Mouse (Mus musculus): ENCODE measurements at regions not wholly inside any gene's neighbourhood (a gene's known extent, or its start where the extent isn't known, plus 50 kb on each side); places are given as distances from the start of the nearest gene placed in this dataset.
A peak's percentile ranks its signal among the peaks of the same experiment; 100 is the strongest.

DNA sequence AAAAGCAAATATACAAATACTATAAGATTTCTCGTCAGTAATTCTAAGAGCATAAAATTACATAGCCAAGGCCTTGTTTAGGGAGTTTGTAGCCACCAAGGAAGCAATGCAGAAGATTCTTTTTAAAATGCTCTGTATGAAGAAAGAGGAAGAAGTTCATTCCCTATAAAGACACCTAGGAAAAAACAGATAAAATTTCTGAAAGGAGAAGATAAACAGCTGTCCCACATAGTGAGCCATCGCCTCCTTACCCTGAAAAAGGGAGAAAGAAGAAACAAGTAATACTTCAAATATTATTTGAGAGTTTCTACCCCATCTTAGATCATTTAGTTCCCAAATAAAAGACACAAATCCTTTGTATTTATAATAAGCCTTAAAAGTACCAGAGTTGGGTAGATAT is 190.3 kb upstream of the Mad2l1 start:
- no peak overlapping the region for H3K9ac ChIP-seq (ENCODE audit: low read length)
- H3K9me3 ChIP-seq (ENCODE audit: control insufficient read depth, low read length): no peaks in the 10 kb centered on the region
- DNase-seq (ENCODE audit: low spot score, missing footprints) (no peak), ATAC-seq (ENCODE audit: low FRiP score) (no peak)
- no peaks in the 10 kb centered on the region for H3K27me3 ChIP-seq (ENCODE audit: control insufficient read depth, insufficient read depth, low read length)
- no peak overlapping the region for H3K4me3 ChIP-seq (ENCODE audit: low read depth, low read length)
- H3K4me2 ChIP-seq: no peak overlapping the region
- H3K27ac ChIP-seq (ENCODE audit: low read depth, low read length): no peak overlapping the region
- peaks cover 4% of the 10 kb centered on the region; the same call in 1 of the 2 replicates for H3K4me1 ChIP-seq (ENCODE audit: control insufficient read depth, insufficient read depth, low read length)
- no peaks in the 10 kb centered on the region for H3K36me3 ChIP-seq (ENCODE audit: control insufficient read depth, insufficient read depth, low read length)
- 95% methylated on average over 2 of the region's 2 CpGs for WGBS

DNA sequence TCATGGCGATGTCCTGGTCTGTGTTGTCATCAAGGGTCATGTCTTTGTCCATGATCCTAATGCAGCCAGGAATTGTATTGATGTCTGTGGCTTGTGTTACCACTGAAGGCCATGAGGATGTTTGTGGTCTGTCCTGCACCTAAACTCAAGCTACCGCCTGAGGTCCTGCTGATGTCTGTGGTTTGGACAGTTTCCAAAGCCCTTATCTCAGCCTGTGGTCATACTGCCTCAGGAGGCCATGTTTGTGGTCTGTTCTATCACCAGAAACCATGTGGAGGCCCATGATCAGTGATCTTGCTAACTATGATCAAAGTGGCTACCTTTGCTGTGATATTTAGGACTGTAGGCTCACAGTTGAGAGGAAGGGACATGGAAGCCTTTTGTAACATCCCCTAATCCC is 187.8 kb upstream of the Mad2l1 start:
- no peaks in the 10 kb centered on the region for H3K9me3 ChIP-seq (ENCODE audit: control insufficient read depth, low read length)
- H3K27me3 ChIP-seq (ENCODE audit: control insufficient read depth, insufficient read depth, low read length): no peaks in the 10 kb centered on the region
- H3K36me3 ChIP-seq (ENCODE audit: control insufficient read depth, insufficient read depth, low read length): no peaks in the 10 kb centered on the region
- no peak overlapping the region for H3K27ac ChIP-seq (ENCODE audit: low read depth, low read length)
- no peak overlapping the region for H3K9ac ChIP-seq (ENCODE audit: low read length)
- no peak overlapping the region for H3K4me2 ChIP-seq
- 98% methylated on average over 2 of the region's 2 CpGs for WGBS
- no peak overlapping the region for H3K4me3 ChIP-seq (ENCODE audit: low read depth, low read length)
- ATAC-seq (ENCODE audit: low FRiP score) (no peak), DNase-seq (ENCODE audit: low spot score, missing footprints) (no peak)
- H3K4me1 ChIP-seq (ENCODE audit: control insufficient read depth, insufficient read depth, low read length): no peaks in the 10 kb centered on the region

DNA sequence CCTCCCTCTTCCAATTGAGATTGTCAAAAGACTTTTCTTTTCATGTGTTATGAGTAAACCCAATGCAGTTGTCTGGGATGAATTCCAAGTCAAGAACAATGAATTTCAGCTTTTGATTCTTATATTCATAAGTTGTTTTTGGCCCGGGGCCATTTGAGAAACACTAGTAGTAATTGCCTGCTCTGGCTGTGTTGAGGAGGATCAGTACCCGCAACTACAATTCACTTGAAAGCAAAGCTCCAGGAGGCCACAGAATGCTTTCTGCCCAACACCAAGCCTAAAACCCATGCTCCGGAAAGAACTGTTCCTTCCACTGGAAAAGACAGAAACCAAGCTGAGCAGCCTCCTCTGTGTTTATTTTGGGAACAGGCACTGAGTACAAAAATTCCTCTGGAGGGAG is 174.1 kb upstream of the Mad2l1 start:
- Histone ChIP-seq H3K27ac (ENCODE audit: low read depth, low read length) (no peak overlapping the region), H3K4me3 (ENCODE audit: low read depth, low read length) (no peak overlapping the region), H3K36me3 (ENCODE audit: control insufficient read depth, insufficient read depth, low read length) (no peaks in the 10 kb centered on the region), H3K27me3 (ENCODE audit: control insufficient read depth, insufficient read depth, low read length) (no peaks in the 10 kb centered on the region), H3K4me2 (no peak overlapping the region), H3K4me1 (ENCODE audit: control insufficient read depth, insufficient read depth, low read length) (no peaks in the 10 kb centered on the region), H3K9me3 (ENCODE audit: control insufficient read depth, low read length) (no peaks in the 10 kb centered on the region), H3K9ac (ENCODE audit: low read length) (no peak overlapping the region)
- WGBS: 68% methylated on average over 3 of the region's 3 CpGs
- ATAC-seq (ENCODE audit: low FRiP score): no peak
- DNase-seq (ENCODE audit: low spot score, missing footprints): no peak

DNA sequence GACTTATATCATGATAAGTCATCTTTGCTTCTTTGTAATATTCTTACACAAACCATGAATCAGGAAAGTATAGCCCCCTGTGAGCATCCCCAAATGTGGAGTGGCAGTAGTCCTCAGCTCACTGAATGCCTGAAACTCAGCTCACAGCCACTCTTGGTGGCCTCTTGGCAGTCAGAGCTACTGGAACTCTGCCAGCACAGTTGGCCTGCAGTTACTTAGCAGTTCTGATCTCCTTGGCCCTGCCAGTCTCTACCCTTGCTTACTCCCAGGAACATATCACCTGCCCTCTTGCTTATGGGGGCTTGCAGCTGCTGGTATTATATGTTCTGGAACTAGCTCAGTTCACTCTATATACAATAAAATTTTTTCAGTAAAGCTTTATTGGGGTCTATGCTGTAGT is 167.9 kb upstream of the Mad2l1 start:
- H3K36me3 ChIP-seq (ENCODE audit: control insufficient read depth, insufficient read depth, low read length): no peaks in the 10 kb centered on the region
- H3K9me3 ChIP-seq (ENCODE audit: control insufficient read depth, low read length): no peaks in the 10 kb centered on the region
- H3K27me3 ChIP-seq (ENCODE audit: control insufficient read depth, insufficient read depth, low read length): no peaks in the 10 kb centered on the region
- H3K9ac ChIP-seq (ENCODE audit: low read length): no peak overlapping the region
- no peak for DNase-seq (ENCODE audit: low spot score, missing footprints)
- ATAC-seq (ENCODE audit: low FRiP score): no peak
- no peak overlapping the region for H3K4me2 ChIP-seq
- no peak overlapping the region for H3K27ac ChIP-seq (ENCODE audit: low read depth, low read length)
- H3K4me1 ChIP-seq (ENCODE audit: control insufficient read depth, insufficient read depth, low read length): no peaks in the 10 kb centered on the region
- no peak overlapping the region for H3K4me3 ChIP-seq (ENCODE audit: low read depth, low read length)

DNA sequence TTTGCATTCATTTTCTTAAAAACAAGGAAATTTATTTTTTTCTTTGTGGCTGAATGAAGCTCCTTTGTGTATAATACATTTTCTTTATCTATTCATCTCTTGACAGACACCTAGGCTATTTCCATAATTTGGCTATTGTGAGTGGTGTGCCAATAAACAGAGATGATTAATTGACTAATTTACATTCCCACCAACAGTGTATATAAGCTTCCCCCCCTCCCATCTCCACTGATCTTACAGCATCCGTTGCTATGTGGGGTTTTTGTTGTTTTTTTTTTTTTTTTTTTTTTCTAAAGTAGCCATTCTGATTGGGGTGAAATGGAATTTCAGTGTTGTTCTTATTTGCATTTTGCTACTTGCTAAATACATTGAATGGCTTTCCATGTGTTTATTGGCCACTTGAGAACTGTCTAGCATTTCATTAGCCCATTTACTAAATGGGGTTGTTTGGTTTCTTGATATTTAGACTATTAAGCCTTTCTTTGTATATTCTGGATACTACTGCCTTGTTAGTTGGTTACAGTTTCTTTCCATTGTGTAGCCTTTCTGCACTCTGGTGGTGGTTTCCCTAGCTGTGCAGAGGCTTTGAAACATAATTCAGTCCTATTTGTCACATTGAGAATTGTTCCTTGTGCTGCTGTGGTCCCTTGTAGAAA is 153.8 kb upstream of the Mad2l1 start:
- Histone ChIP-seq H3K4me1 (ENCODE audit: control insufficient read depth, insufficient read depth, low read length) (no peaks in the 10 kb centered on the region), H3K27ac (ENCODE audit: low read depth, low read length) (no peak overlapping the region), H3K27me3 (ENCODE audit: control insufficient read depth, insufficient read depth, low read length) (no peaks in the 10 kb centered on the region), H3K9me3 (ENCODE audit: control insufficient read depth, low read length) (no peaks in the 10 kb centered on the region), H3K9ac (ENCODE audit: low read length) (no peak overlapping the region), H3K4me2 (no peak overlapping the region), H3K4me3 (ENCODE audit: low read depth, low read length) (no peak overlapping the region), H3K36me3 (ENCODE audit: control insufficient read depth, insufficient read depth, low read length) (no peaks in the 10 kb centered on the region)
- ATAC-seq (ENCODE audit: low FRiP score): no peak
- no peak for DNase-seq (ENCODE audit: low spot score, missing footprints)
- 50% methylated on average over 1 of the region's 1 CpGs for WGBS

DNA sequence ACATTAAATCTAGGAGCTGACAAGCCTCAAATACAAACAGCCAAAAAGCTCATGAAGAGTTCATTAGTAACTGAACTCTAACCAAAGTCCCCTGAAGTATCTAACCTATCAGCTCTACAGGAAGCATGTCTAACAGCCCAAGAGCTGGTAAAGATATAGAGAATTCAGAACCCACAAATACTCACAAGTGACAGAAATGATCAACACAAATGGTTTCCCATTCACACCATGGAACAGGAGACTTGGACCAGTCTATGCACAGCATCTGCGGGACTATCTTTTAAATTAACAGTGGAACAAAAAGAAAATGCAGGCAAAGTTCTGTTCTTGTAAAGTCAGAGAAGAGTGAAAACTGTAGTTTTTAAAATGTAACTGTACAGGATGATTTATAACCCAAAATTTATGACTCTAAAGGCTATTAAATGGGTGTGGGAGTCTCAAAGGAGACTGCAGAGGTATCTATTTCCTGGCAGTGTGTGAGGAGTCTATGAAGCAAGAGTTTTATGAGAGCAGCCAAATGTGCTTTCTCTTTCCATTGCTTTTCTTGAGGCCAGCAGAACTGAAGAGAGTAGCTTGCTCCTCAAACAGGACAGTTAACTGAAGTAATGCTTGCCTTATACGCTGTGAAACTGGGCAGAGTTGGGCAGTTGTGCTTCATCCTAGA is 152.7 kb upstream of the Mad2l1 start:
- no peak overlapping the region for H3K4me3 ChIP-seq (ENCODE audit: low read depth, low read length)
- no peaks in the 10 kb centered on the region for H3K9me3 ChIP-seq (ENCODE audit: control insufficient read depth, low read length)
- H3K27ac ChIP-seq (ENCODE audit: low read depth, low read length): no peak overlapping the region
- 95% methylated on average over 2 of the region's 2 CpGs for WGBS
- DNase-seq (ENCODE audit: low spot score, missing footprints): no peak
- no peaks in the 10 kb centered on the region for H3K4me1 ChIP-seq (ENCODE audit: control insufficient read depth, insufficient read depth, low read length)
- H3K36me3 ChIP-seq (ENCODE audit: control insufficient read depth, insufficient read depth, low read length): no peaks in the 10 kb centered on the region
- no peak overlapping the region for H3K4me2 ChIP-seq
- no peaks in the 10 kb centered on the region for H3K27me3 ChIP-seq (ENCODE audit: control insufficient read depth, insufficient read depth, low read length)
- ATAC-seq (ENCODE audit: low FRiP score): no peak
- no peak overlapping the region for H3K9ac ChIP-seq (ENCODE audit: low read length)

DNA sequence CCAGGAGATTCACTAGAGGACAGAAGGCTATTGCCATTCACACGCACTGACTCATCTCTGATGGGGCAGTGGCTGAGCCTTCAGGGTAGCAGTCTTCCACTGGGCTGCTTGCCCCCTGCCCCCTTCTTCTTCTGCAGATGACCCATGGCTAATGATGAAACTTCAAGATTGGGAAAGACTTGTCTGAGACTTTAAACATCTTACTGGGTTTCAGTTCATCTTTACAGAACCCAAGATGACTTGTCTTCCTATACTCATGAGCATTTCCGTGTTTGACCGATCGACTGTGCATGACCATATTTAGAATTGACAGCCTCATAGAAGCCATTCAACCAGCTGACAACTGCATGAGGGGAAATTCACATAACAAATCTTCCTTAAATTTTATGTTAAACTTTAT is 140.0 kb upstream of the Mad2l1 start:
- Histone ChIP-seq H3K9ac (ENCODE audit: low read length) (no peak overlapping the region), H3K4me3 (ENCODE audit: low read depth, low read length) (no peak overlapping the region), H3K4me2 (no peak overlapping the region), H3K27me3 (ENCODE audit: control insufficient read depth, insufficient read depth, low read length) (no peaks in the 10 kb centered on the region), H3K4me1 (ENCODE audit: control insufficient read depth, insufficient read depth, low read length) (no peaks in the 10 kb centered on the region), H3K9me3 (ENCODE audit: control insufficient read depth, low read length) (no peaks in the 10 kb centered on the region), H3K36me3 (ENCODE audit: control insufficient read depth, insufficient read depth, low read length) (no peaks in the 10 kb centered on the region), H3K27ac (ENCODE audit: low read depth, low read length) (no peak overlapping the region)
- WGBS: 92% methylated on average over 4 of the region's 4 CpGs
- DNase-seq (ENCODE audit: low spot score, missing footprints) (peak; percentile 72), ATAC-seq (ENCODE audit: low FRiP score) (no peak)

DNA sequence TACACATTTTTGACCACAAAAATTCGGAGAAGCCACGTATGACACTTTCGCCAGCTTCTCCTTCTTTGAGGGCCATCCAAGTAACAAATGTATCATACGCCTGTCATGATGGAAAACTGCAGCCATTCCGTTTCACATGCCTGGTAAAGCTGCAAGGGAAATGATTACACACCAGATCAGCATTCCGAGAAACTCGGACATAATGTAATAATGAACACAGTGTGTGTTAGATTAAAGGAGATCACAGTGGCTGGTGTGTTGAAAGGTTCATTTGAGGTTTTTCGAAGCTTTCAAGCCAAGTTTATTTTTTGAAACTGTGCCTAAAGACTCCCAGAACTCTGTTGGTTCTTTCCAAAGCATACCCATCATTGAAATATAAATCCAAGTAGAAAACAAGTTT is 137.8 kb upstream of the Mad2l1 start:
- no peaks in the 10 kb centered on the region; the same call in 1 of the 2 replicates for H3K4me1 ChIP-seq (ENCODE audit: control insufficient read depth, insufficient read depth, low read length)

DNA sequence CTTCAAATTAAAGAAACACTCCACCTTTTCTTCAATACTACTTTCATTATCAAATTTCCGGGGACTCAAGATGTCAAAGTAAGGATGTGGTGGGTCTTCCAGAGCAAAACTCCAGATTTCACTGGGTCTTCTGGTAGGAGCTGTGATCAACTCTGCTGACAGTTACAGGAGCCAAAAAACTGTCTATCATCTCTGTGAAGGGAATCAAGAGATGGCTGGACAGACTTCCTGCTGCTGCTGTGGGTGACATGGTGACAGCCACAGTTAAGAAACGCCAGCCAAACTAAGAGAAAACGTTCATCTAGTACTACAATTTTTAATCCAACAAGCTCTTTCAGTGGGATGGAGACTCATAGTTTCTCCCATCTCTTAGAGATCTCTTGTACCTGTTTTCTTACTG is 136.5 kb upstream of the Mad2l1 start:
- Histone ChIP-seq H3K4me1 (ENCODE audit: control insufficient read depth, insufficient read depth, low read length) (no peaks in the 10 kb centered on the region; the same call in 1 of the 2 replicates), H3K9ac (ENCODE audit: low read length) (no peak overlapping the region), H3K4me2 (no peak overlapping the region), H3K36me3 (ENCODE audit: control insufficient read depth, insufficient read depth, low read length) (no peaks in the 10 kb centered on the region), H3K4me3 (ENCODE audit: low read depth, low read length) (no peak overlapping the region), H3K27ac (ENCODE audit: low read depth, low read length) (no peak overlapping the region), H3K9me3 (ENCODE audit: control insufficient read depth, low read length) (no peaks in the 10 kb centered on the region), H3K27me3 (ENCODE audit: control insufficient read depth, insufficient read depth, low read length) (no peaks in the 10 kb centered on the region)
- ATAC-seq (ENCODE audit: low FRiP score) (no peak), DNase-seq (ENCODE audit: low spot score, missing footprints) (peak; percentile 37)
- 61% methylated on average over 3 of the region's 3 CpGs for WGBS

More for the DNA sequence above, 137.8 kb upstream of the Mad2l1 start:
- no peak overlapping the region for H3K4me3 ChIP-seq (ENCODE audit: low read depth, low read length)
- DNase-seq (ENCODE audit: low spot score, missing footprints) (peak; percentile 35), ATAC-seq (ENCODE audit: low FRiP score) (no peak)
- no peaks in the 10 kb centered on the region for H3K27me3 ChIP-seq (ENCODE audit: control insufficient read depth, insufficient read depth, low read length)
- no peak overlapping the region for H3K9ac ChIP-seq (ENCODE audit: low read length)
- H3K27ac ChIP-seq (ENCODE audit: low read depth, low read length): no peak overlapping the region
- no peaks in the 10 kb centered on the region for H3K9me3 ChIP-seq (ENCODE audit: control insufficient read depth, low read length)
- no peaks in the 10 kb centered on the region for H3K36me3 ChIP-seq (ENCODE audit: control insufficient read depth, insufficient read depth, low read length)
- WGBS: 88% methylated on average over 8 of the region's 8 CpGs
- no peak overlapping the region for H3K4me2 ChIP-seq
